Mouse (Mus musculus) thymus, postnatal 10 days (tissue): ENCODE measurements around the gene Opcml.

Source experiments
- DNase-seq, 2 experiments: peaks; one replicate each; pipeline ENCODE4 v3.0.0; 2021; ENCODE audit warnings: low spot score in 2 of 2

Gene Opcml

GRCm38 (mm10) chr9:28003131-28003530 is 212.6 kb downstream of the Opcml start:
- no peak for DNase-seq

DNA sequence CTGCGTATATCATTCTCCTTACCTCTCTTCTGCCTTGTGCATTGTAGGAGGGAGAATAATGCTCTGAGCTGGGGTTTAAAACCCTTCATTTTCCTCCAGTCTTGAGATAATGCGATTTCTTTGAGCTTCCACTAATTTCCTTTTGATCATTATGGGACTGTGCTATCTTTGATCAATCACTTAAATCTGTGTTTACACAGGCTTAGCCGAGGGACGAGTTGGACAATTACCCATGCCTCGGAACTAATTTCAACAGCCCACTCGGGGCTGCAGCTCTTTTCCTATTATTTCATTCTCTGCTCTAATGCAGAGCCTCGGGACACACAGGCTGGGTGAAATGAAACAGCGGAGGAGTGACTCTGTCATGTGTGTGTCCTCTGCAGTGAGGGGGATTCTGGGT is 220.9 kb downstream of the Opcml start:
- DNase-seq = no peak

DNA sequence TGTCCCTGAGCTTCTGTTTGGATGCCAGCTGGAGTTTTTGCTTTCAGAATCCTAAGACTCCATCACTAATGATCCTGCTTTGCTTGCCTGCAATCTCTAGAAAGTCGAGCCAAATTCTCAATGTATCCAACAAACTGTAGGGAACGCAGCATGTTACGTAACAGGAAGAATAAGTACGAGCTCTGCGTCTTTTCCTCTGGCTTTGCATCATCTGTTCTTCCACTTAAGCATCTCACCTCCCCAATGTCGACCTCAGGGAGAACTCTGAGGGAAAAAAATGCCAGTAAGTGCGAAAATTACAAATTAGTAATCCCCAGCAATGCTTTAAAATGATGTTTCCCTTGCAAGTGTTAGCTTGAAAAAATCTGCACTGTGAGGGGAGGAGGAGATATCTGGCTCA is 222.1 kb downstream of the Opcml start:
- DNase-seq = no peak

GRCm38 (mm10) chr9:28013192-28013591 is 222.6 kb downstream of the Opcml start:
- DNase-seq = no peak

DNA sequence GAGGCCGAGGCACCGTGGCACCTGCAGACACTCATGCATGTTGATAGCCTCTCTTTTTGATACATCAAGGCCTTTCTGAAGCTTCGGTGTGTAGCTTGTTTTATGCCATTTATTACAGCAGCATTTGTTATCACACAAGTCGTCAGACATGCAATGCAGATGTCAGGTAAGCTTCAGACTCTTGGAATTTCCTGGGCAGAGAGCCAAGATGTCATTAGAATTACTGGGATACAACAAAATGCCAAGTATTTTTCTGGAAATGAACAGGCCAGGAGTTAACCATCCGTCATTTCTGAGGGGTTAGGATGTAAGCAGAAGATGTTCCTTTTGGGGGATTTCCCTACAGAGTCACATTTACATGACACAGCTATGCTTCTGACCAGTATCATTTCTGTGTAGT is 237.6 kb downstream of the Opcml start:
- DNase-seq = no peak

DNA sequence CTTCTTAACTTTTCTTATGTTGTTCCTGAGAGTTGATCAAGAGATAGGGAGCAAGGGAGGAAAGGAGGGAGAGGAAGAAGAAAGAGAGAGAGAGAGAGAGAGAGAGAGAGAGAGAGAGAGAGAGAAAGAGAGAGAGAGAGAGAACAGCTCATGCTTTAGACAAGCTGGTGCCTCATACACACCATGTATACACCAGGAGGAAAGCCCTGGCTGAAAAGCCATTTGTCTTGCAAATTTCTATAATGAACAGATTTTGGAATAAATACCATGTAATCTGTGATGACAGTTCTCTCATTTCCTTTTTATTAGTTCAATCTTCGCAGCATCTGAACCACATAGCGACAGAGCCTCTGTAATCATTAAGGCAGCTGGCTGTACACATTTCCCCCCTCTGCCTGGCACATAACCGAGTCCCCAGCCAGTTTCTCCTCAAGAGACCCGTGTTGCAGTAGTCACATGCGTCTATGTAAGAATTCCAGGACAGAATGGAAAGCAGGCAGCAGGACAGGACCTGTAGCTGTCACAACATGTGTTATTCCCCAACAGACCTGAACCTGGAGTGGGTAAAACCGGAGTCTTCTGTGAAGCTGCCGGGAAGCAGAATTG is 238.3 kb downstream of the Opcml start:
- no peak for DNase-seq

- DNase-seq = no peak
Measured at GRCm38 (mm10) chr9:28049157-28049556, 258.6 kb downstream of the Opcml start.

DNA sequence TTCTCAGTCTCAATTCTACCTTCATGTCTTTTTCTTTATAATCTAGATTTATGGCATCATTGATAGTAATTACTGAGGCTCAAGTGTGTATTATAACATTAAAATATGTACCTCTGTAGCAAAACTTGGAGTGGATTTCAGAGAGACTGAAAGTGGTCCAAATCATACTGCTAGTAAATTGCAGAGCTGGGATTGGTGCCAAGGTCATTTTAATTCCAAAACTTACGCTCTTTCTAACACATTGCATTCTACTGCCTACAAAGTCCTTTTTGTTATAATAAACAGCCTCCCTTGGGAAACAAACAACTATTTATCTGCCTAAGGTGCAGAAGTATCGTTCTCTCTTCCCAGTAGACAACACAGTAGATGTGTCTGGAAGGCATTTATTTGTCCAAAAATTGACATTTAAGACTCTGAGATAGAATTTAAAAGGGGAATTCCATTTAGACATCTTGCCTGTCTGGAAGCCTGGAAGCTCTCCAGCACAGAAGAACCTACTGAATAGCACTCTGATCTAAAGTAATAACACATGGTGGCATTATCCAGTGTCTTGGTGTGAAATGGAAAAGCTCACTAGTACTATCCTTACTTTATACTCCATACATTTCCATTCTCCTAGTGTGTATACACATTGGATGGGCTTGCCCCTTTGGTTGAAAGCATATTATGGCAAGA is 266.7 kb downstream of the Opcml start:
- DNase-seq = no peak

DNA sequence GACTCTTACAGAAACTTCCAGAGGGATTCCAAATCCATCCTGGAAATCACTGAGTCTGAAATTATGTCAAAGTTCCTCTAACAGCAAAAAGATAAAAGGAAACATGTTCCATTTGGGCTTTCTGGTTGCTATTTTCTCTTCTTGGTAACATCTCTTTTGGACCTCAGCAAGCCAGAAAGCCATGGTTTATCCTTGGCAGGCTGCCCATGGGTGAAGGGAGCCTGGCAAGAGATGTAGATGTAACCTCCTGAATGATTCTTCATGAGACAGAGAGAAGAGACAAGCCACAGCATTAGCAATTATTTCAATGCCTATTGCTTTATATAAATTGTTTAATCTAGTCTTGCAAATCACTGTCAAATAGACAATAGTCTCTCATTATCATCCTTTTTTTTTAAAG is 274.6 kb downstream of the Opcml start:
- DNase-seq = no peak

DNA sequence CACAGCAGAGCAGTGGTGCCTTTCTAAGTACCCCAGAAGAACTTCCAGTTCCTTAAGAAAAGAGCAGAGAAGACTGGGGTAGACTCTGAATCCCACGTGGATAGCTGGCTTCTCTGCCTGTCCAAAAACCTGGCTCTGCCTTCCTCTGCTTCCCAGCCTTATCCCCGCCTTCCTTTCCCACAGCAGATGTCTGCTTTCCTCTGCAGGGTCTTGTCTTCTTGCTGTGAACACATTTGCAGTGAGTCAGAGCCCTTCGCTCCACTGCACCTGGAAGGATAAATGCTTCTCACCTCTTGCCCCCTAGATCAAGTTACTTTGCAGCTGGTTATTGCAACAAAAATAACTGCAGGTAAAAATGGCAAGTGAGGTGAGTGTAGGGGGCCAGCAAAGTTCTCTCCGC is 290.1 kb downstream of the Opcml start:
- DNase-seq = no peak

DNA sequence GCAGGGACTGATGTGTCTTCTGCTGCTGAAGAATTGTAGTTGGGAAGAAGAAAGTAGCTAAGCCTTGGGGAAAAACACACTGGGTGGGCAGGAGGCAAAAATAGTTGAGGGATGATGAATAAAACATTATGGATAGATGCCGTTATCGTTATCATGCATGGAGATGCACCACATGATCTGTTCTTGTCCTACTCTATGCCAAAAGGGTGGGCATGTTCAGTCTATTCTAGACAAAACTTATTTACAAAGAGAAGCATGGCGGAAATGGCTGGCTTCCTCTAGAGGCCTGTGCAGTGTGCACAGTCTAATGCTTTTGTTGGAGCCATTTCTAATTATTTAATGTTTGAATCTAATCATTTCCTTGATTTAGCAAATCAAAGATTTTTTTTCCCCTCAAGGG is 293.2 kb downstream of the Opcml start:
- DNase-seq = no peak

DNA sequence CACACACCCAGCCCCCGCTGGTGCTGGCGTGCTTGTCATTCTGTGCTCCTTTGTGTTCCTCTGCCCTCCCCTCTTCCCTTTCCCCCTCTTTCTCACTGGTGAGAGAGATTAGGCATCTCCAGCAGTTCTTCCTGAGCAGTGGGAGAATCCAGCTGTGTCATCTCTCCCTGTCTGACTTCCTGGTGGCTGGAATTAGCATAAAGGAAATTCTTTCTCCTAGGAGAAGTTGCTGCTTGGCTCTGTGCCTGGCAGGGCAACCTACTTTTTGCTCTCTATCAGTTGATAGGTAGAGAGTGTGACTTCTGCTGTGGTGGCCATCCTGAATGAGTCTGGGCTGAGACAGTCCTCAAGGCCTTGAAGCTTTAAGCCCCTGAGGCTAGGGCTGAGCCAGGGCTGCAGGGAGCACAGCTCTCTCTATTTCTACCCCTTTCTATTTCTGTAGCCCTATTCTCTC is 293.7 kb downstream of the Opcml start:
- DNase-seq = no peak

- DNase-seq = no peak
Measured at GRCm38 (mm10) chr9:28091395-28091794, 300.8 kb downstream of the Opcml start.

DNA sequence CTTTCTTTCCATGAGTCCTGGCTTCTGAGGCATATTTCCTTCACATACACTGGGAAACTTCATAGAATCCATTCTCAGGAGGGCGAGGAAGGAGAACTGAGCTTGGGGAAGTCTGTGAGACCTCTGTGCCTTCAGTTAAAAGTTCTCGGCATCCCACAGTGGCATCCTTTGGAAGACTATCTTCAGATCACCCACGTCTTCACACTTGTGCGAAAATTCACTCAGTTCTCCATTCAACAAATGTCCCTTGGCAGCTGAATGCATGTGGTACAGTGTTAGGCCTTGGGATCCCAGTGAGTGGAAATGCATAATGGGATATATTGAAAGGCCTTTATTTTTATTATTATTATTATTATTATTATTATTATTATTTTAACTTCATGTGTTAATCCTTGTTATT is 304.1 kb downstream of the Opcml start:
- no peak for DNase-seq

GRCm38 (mm10) chr9:28096204-28096603 is 305.6 kb downstream of the Opcml start:
- DNase-seq = no peak

DNA sequence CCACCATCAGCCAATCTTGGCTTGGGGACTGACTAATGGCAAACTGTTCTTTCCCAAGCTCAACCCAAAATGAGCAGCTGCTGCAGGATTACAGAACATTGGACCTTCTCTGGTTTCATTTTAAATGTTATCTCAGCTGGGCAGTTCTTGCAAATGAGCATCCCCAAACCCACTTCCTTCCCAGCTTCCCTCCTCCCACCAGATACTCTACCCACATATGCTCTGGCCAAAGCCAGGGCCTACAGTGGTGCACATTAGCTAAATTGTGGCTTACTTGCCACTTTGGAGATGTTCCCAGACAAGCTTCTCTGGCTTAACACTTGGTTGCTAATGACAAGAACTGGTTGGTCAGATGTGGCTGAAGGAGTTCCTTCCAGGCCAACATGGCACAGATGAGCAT is 311.4 kb downstream of the Opcml start:
- no peak for DNase-seq

DNA sequence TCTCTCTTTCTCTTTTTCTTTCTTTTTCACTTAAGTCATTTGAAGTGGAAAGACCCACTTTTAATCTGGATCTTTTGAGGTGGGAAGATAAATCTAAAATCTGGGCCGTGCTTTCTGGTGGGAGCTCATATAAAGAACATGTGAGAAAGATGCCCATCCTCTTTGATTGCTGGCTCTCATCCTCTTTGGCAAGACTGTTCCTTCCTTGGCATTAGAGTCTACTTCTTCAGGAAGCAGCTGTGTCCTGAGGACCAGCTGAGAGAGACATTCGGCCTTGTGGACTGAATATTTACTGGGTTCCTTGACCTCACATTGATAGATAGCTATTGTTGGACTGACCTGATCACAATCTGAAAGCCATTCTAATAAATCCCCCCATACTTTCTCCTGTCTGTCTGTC is 331.3 kb downstream of the Opcml start:
- DNase-seq = no peak

DNA sequence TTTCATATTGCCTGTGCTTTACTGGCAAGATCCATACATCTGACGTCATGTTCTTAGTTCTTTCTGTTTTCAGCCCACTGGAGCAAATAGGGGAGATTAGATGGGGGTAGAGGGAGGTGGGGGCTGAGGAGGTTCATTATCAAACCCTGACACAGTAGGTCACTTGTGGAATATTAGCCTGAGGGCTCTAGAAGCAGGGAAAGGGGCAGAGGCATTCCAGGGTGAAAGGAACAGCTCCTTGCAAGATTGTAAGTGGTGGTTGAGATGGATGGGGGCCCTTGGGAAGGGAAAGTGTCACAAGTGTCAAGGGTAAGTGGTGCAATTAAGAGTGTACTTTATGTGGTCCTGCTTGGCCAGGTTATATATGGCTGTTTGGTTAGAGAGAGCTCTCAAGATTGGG is 338.2 kb downstream of the Opcml start:
- no peak for DNase-seq

GRCm38 (mm10) chr9:28131521-28131920 is 340.9 kb downstream of the Opcml start:
- DNase-seq = no peak

DNA sequence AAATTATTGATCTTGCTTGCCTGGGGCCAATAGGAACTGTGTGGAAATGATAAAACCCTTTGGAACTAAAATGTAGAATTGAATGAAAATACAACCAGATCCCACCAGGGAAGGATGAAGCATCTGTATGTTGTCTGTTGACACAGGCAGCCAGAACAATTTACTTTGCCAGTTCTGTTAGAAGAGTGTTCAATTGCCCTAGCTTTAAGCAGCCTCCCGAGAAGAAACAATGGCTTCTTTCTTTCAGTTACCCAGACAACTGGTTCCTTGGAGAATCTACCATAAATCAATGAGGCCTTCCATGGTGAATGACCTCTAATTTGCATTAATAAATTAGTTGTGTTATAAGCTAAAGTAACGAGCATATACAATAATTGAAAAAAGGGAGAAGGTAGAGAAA is 346.0 kb downstream of the Opcml start:
- DNase-seq = no peak

DNA sequence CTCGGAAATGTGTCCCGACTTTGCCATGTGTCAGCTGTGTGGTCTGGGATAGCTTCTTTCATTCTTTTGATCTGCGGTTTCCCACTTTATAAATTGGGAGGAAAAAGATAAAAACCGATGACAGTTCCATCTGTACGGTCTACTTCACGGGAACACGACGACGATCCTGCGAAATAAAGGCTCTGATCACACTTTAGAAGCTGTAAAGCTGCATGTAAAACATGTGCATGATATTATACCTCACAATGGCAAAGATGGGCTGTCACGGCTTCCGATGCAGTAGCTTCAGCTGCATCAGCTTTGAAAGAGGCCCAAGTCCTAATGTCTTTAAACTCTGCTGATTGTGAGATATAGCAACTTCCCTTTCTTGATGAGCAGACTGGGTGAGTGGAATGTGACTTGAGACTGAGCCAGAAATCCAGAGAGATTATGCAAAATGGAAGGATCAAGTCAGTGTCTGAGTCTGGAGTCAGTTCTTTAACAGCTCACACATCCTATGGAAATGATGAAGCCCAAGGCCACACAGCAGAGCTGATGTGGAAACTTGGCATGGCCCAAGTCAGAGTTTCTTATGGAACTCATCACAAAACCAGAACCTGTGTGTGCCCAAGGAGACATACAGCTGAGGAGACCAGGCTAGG is 349.5 kb downstream of the Opcml start:
- no peak for DNase-seq

DNA sequence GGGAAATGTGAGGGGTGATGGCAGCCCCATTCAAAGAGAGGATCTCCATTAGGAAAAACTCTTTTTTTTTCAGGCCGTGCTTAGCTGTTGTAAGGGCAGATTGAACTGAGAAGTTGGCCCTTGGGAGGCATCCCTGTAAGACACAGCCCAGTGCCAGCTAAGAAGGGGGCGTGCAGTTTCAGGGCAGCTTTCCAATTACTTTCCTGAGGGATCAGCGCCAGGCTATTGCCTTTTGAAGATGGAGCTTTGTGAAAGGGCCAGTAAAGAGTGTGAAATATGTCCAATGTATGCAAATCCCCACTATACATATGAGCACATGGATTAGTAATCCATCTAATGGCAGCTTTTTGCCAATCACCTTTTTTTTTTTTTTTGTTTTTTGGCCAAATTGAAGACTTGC is 358.9 kb downstream of the Opcml start:
- DNase-seq = no peak

DNA sequence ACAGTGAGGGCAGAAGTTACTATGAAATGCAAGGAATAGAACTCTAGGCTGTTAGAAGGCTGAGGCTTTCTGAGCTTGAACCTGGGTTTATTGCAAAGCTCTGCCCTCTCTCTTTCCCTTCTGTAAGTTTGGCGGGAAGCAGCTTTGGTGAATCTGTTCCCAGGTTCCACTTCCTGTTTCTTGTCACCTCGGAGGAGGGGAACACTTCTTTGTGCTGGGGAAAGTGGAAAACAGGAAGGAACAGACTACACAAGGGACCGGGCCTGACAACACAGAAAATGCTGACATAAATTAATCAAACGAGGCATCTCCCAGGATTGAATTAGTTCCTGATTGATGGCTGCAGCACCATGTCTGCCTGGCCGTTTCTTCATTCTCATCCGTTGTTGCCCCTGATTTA is 363.2 kb downstream of the Opcml start:
- DNase-seq = no peak
